Mouse (Mus musculus) effector memory CD4-positive, alpha-beta T cell, adult 5 months (primary cell): ENCODE results near the gene Tomt. TPM values are rescaled to one million over a fixed set of nuclear protein-coding genes. Genes with fewer than 3 reads are reported as not detected.

Source experiments
- polyA plus RNA-seq: library from polyadenylated mRNA; unstranded; fragments of 100-300 nt; shearing (Covaris generic); gene quantifications from one replicate; pipeline ENCODE4 v1.2.1, GENCODE M21; 2017

Tomt gene
- 0.57 TPM for polyA plus RNA-seq

GRCm38 (mm10) chr7:101906287-101906681 is at the start of gene Tomt:
Gene Tomt (minus strand): TSS chr7:101906359.

GRCm38 (mm10) chr7:101933751-101934240 is 27.6 kb upstream of the Tomt start, which contains the start of the genes Lrrc51 and Numa1:
Gene Lrrc51 (minus strand): TSS chr7:101933895.
Gene Numa1 (plus strand): TSS chr7:101934111.

DNA sequence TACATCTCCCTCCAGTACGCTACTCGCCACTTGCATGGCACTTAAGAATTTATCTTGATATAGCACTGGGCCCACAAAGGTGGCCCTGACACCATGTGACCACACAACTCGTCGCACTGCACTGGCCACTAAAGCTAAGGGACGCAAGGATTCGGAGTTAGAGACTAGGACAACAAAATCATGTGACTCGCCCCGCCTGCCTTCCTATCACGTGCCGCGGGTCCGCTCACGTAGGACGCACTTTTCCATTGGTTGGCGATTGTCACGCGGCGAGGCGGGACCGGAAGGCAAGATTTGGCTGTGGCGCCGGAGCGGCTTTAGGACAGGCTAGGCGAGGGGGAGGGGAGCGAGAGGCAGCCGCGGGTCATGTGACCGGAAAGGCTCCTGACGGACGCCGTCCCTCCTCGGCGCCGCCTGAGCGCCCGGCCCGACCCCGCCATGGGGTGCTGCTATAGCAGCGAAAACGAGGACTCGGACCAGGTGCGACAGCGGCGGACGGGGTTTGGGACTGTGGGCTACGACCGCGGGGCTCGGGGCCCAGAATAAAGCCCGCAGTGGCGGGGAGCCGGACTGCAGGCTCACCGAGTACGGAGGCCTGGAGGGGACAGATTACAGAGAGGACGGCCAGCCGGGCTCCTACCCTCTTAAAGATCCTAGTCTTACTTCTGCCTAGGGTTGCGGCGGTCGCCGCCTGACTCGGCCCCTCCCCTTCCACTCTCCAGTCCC is 435 bp downstream of the Tomt start, which contains the start of gene Lamtor1:
Gene Lamtor1, plus strand, starts transcription at position 344 of the 726 bp plus-strand sequence.

DNA sequence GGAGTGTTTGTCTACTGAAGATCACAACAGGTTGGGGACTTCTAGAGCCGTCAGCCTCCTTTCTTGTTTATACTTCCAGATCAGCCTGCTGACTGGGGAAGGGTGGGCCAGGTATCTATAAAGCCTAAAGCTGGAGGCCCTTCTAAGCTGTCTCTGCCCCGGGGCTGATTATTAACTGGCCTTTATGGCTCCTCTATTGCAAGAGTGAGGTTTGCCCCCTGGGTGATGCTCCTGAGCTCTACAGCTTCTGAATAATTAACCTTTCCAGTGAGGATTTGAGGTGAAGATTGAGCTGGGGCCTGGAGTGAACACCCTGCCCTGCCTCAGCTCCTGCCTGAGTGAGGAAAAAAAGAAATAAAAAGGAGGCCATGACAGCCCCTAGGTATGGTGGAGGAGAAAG is 35.5 kb downstream of the Tomt start, which contains the start of gene Folr1:
Gene Folr1, minus strand, starts transcription at position 160 of the 400 bp plus-strand sequence.

DNA sequence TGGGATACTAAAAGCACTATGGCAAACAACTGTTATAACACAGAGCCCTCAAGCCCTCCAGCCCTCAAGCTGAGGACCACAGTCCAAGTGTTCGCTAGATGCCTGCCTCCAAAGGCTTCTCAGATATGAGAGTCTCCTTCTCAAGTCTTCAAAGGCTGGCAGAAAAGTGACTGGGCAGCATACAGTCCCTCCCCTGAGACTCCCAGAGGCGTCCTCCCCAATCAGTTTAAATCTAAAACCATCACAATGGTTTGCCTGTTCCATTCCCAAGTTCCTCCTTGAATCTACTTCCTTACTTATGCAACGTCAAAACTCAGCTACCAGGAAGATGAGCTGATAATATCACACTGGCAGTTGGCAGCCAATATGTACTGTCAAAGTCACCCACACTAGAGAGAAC is 42.7 kb downstream of the Tomt start, which contains the start of gene Anapc15:
Gene Anapc15, plus strand, starts transcription at position 301 of the 400 bp plus-strand sequence.

GRCm38 (mm10) chr7:101857094-101857493 is 49.1 kb downstream of the Tomt start, which contains the start of gene Folr2:
Gene Folr2 (minus strand): TSS chr7:101857194.

Other genes starting within 250 kb of the Tomt start
- 31.6 TPM for gene Clpb, start 242.7 kb downstream of the Tomt start, polyA plus RNA-seq
- gene Phox2a, start 88.0 kb downstream of the Tomt start, polyA plus RNA-seq: not detected
- gene Inppl1, start 68.1 kb downstream of the Tomt start, polyA plus RNA-seq: 9.6 TPM
- not detected for gene Folr2, start 49.2 kb downstream of the Tomt start, polyA plus RNA-seq
- gene Anapc15, start 42.6 kb downstream of the Tomt start, polyA plus RNA-seq: 31.1 TPM
- gene Folr1, start 35.6 kb downstream of the Tomt start, polyA plus RNA-seq: not detected
- 83.3 TPM for gene Lamtor1, start 455 bp downstream of the Tomt start, polyA plus RNA-seq
- 0.44 TPM for gene Lrrc51, start 27.5 kb upstream of the Tomt start, polyA plus RNA-seq
- 138 TPM for gene Numa1, start 27.8 kb upstream of the Tomt start, polyA plus RNA-seq
- 3.2 TPM for gene Il18bp, start 112.3 kb upstream of the Tomt start, polyA plus RNA-seq
- gene Rnf121, start 159.1 kb upstream of the Tomt start, polyA plus RNA-seq: 20.0 TPM
- gene Xndc1, start 159.2 kb upstream of the Tomt start, polyA plus RNA-seq: 27.8 TPM
- 0.20 TPM for gene Xntrpc, start 159.4 kb upstream of the Tomt start, polyA plus RNA-seq
- gene Trpc2, start 176.8 kb upstream of the Tomt start, polyA plus RNA-seq: not detected
- not detected for gene Art1, start 195.4 kb upstream of the Tomt start, polyA plus RNA-seq
- 0.25 TPM for gene Art5, start 203.1 kb upstream of the Tomt start, polyA plus RNA-seq
- not detected for gene Chrna10, start 210.5 kb upstream of the Tomt start, polyA plus RNA-seq